Mouse (Mus musculus) embryonic fibroblast, embryonic 13.5 days (primary cell): ENCODE data around the gene Eif4g3. TPM values are rescaled to one million over a fixed set of nuclear protein-coding genes. Genes with fewer than 3 reads are reported as not detected.
A peak's percentile ranks its signal among the peaks of the same experiment; 100 is the strongest.

Experiments
- H3K27ac ChIP-seq: 2 replicates; pipeline ENCODE4 v1.5.1; 2012; ENCODE audit warnings: low read length, control low read depth, inconsistent platforms; ENCODE audit not compliant: insufficient read depth
- H3K4me1 ChIP-seq: 2 replicates; pipeline ENCODE4 v1.6.1; 2011; ENCODE audit warnings: low read length; ENCODE audit not compliant: control insufficient read depth, insufficient read depth
- H3K4me3 ChIP-seq: 2 replicates; pipeline ENCODE4 v1.5.1; 2011; ENCODE audit warnings: mild to moderate bottlenecking, control low read depth, low read length; ENCODE audit not compliant: insufficient read depth
- CTCF ChIP-seq: IDR thresholded peaks from 2 replicates; pipeline ENCODE4 v1.5.1; 2011; ENCODE audit warnings: mild to moderate bottlenecking, control low read depth, low read length, moderate library complexity, borderline replicate concordance; ENCODE audit not compliant: insufficient read depth
- POLR2A ChIP-seq: IDR thresholded peaks from 2 replicates; pipeline ENCODE4 v1.6.1; 2011; ENCODE audit warnings: low read depth, mild to moderate bottlenecking, control low read depth, low read length, moderate library complexity
- polyA plus RNA-seq: library from polyadenylated mRNA; stranded (reverse); fragments of >200 nt; gene quantifications from 2 replicates; pipeline ENCODE4 v1.2.4, GENCODE M21; 2011; ENCODE audit warnings: low read depth; ENCODE audit not compliant: missing spikeins, insufficient read length

Gene Eif4g3
- polyA plus RNA-seq, 1 experiment = 83.4 TPM

GRCm38 (mm10) chr4:138107441-138108409 is 114.9 kb downstream of the Eif4g3 start:
- TF ChIP-seq CTCF = no peak
- TF ChIP-seq POLR2A = no peak
- no peak overlapping the region for H3K27ac ChIP-seq
- H3K4me1 ChIP-seq = 0 out of 2 replicates have a peak, but pooled peaks cover 4% of the 10 kb centered on the region
- no peak overlapping the region for H3K4me3 ChIP-seq

GRCm38 (mm10) chr4:138108541-138108940 is 115.7 kb downstream of the Eif4g3 start:
- no peak for TF ChIP-seq POLR2A
- no peak for TF ChIP-seq CTCF
- no peak overlapping the region for H3K27ac ChIP-seq

GRCm38 (mm10) chr4:138109332-138109731 is 116.5 kb downstream of the Eif4g3 start:
- TF ChIP-seq CTCF (no peak), POLR2A (no peak)
- H3K27ac ChIP-seq = no peak overlapping the region
- no peak overlapping the region for H3K4me3 ChIP-seq
- H3K4me1 ChIP-seq = 0 out of 2 replicates have a peak, but pooled peaks cover 4% of the 10 kb centered on the region

More at GRCm38 (mm10) chr4:138108541-138108940, 115.7 kb downstream of the Eif4g3 start:
- Histone ChIP-seq H3K4me1 (0 out of 2 replicates have a peak, but pooled peaks cover 4% of the 10 kb centered on the region), H3K4me3 (no peak overlapping the region)

GRCm38 (mm10) chr4:138111858-138112257 is 119.0 kb downstream of the Eif4g3 start:
- Histone ChIP-seq H3K4me1 (0 out of 2 replicates have a peak, but pooled peaks cover 4% of the 10 kb centered on the region), H3K27ac (no peak overlapping the region), H3K4me3 (no peak overlapping the region)
- TF ChIP-seq POLR2A (no peak), CTCF (no peak)

- Histone ChIP-seq H3K4me1 (no peaks in the 10 kb centered on the region), H3K27ac (no peak overlapping the region), H3K4me3 (no peak overlapping the region)
- TF ChIP-seq CTCF = no peak
- TF ChIP-seq POLR2A = no peak
These were observed 126.9 kb downstream of the Eif4g3 start for GRCm38 (mm10) chr4:138119740-138120139.

GRCm38 (mm10) chr4:138124046-138124445 is 131.2 kb downstream of the Eif4g3 start:
- no peak for TF ChIP-seq CTCF
- no peak for TF ChIP-seq POLR2A
- no peak overlapping the region for H3K27ac ChIP-seq
- no peak overlapping the region for H3K4me3 ChIP-seq
- peaks cover 6% of the 10 kb centered on the region for H3K4me1 ChIP-seq

- Histone ChIP-seq H3K27ac (0 out of 2 replicates have a peak overlapping the region, but pooled peaks have one; percentile 32), H3K4me3 (no peak overlapping the region), H3K4me1 (peaks cover 6% of the 10 kb centered on the region)
- TF ChIP-seq POLR2A = no peak
- TF ChIP-seq CTCF = no peak
These were observed 134.5 kb downstream of the Eif4g3 start for GRCm38 (mm10) chr4:138127371-138127770.

GRCm38 (mm10) chr4:138127781-138128180 is 135.0 kb downstream of the Eif4g3 start:
- H3K4me3 ChIP-seq = no peak overlapping the region
- H3K4me1 ChIP-seq = peaks cover 6% of the 10 kb centered on the region
- no peak for TF ChIP-seq CTCF
- TF ChIP-seq POLR2A = no peak
- H3K27ac ChIP-seq = 0 out of 2 replicates have a peak overlapping the region, but pooled peaks have one; percentile 32

GRCm38 (mm10) chr4:138130149-138130548 is 137.3 kb downstream of the Eif4g3 start:
- no peak overlapping the region for H3K27ac ChIP-seq
- no peak for TF ChIP-seq POLR2A
- no peak for TF ChIP-seq CTCF
- no peak overlapping the region for H3K4me3 ChIP-seq
- peaks cover 6% of the 10 kb centered on the region for H3K4me1 ChIP-seq

GRCm38 (mm10) chr4:138131226-138131625 is 138.4 kb downstream of the Eif4g3 start:
- H3K4me3 ChIP-seq = no peak overlapping the region
- H3K27ac ChIP-seq = no peak overlapping the region
- H3K4me1 ChIP-seq = peaks cover 6% of the 10 kb centered on the region
- TF ChIP-seq CTCF (no peak), POLR2A (no peak)
